In the genomic region with DNA sequence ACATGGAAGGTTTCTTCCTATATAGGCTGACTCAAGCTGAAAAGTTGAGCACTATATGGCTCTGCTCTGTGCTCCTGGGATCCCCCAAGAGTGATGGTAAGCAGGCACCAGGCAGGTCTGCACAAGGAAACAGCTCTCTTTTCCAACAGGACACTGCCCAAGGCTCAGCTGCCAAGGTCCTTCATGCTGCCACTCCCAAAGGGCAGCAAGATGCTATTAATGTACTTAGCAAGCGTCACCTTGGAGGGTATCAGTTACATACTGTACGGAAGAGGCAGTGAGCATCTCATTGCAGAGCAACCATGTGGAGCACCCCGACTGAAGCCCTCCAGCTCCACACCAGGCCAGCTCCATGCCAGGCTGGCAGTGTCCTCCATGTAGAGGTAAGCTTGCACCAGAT, we compare ENCODE assay signal across 24 mouse cellular contexts.
A peak's percentile ranks its signal among the peaks of the same experiment; 100 is the strongest.
DNase-seq lines count a peak whose midpoint lies in the region; ATAC-seq and TF ChIP-seq lines count a peak whose summit lies in the region.
"Had no signal": no experiment of that assay in that cellular context is flagged by ENCODE, and none has a peak within 500 bp of the region (broad histone marks: within the 10 kb centered on the region; RNA-seq: fewer than 3 reads in every experiment).

No protein-coding gene starts in this region.

- no peak overlapping the region for H3K27ac ChIP-seq in gastrocnemius, adult 2 months
- H3K27ac ChIP-seq: embryonic facial prominence, embryonic 13.5 days; embryonic facial prominence, embryonic 15.5 days; forebrain, embryonic 10.5 days; forebrain, embryonic 12.5 days had no signal

- H3K4me3 ChIP-seq in gastrocnemius, adult 2 months = no peak overlapping the region
- H3K4me3 ChIP-seq: embryonic facial prominence, embryonic 13.5 days; embryonic facial prominence, embryonic 15.5 days; erythroblast, embryonic 14.5 days; forebrain, embryonic 10.5 days; forebrain, embryonic 12.5 days had no signal

- peak; percentile 48 for DNase-seq in gastrocnemius, adult 2 months
- no peak for DNase-seq in gastrocnemius, adult 8-10 months (ENCODE audit: low spot score in 2 of 2)
- DNase-seq in skeletal muscle tissue, adult 2 months (ENCODE audit: low read depth, low spot score) = peak; percentile 16
- no peak for DNase-seq in Muller cell, postnatal 12 days (ENCODE audit: inconsistent ontology term)
- DNase-seq: adrenal gland, adult 2 months; adrenal gland, postnatal 14 days; adrenal gland, postnatal 36 days; B cell, adult 2 months; cerebellum, adult 11 months; cerebellum, adult 18-20 months; cerebellum, adult 8-10 months; cerebellum, adult 9-11 months; cerebellum, postnatal 14 days; cerebellum, postnatal 36 days; embryo, embryonic 11 days had no signal

- TF ChIP-seq CTCF in gastrocnemius, adult 2 months (IDR thresholded peaks at IDR 0.05) = no peak

- peak; percentile 17; the same call in 1 of the 2 replicates for ATAC-seq in monocyte, adult 5-6 weeks (replicated peaks; ENCODE audit: insufficient number of reproducible peaks, low FRiP score, low TSS enrichment, poor library complexity, severe bottlenecking)
- ATAC-seq: CD4-positive, CD25-positive, alpha-beta regulatory T cell, adult 4 months; forebrain, embryonic 14.5 days; forebrain, embryonic 16.5 days had no signal

- intact Hi-C loops in gastrocnemius, adult 2 months (cut with DNase I) = no loop called here

Comparison
In these comparisons a context has a peak if more than half of its experiments do, and no peak if none do; other contexts are left out.
1. DNase-seq: peak in gastrocnemius, adult 2 months (single experiment) and skeletal muscle tissue, adult 2 months (single experiment); none in gastrocnemius, adult 8-10 months (0 of 2) and Muller cell, postnatal 12 days (single experiment).